Mouse (Mus musculus): ENCODE results near the gene Slc22a14. TPM values are rescaled to one million over a fixed set of nuclear protein-coding genes. Genes with fewer than 3 reads are reported as not detected.

Slc22a14 gene
- polyA plus RNA-seq, 1 experiment, result not detected

DNA sequence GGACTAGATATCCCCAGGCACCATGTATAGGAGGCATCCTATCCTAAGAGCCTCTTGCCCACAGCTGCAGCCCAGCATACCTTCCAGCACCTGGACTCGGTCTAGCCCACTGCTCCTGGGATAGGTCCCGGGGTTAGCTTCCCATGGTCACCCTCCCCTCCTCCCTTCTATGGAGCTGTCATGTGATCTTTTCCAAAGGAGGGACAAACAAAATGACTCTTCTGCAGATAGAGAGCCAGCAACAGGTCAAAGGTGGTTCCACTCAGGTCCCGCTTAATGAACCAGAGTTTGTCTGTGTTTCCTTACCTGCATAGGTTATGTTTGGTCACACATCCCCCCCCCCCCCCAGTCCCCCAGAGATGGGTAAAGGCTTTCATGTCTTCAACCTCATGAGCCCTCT is 14.8 kb downstream of the Slc22a14 start:
- Histone ChIP-seq H3K36me3 (ENCODE audit: control insufficient read depth, insufficient read depth, low read length) (peaks cover 47% of the 10 kb centered on the region), H3K27ac (ENCODE audit: insufficient read depth, low read depth, low read length) (no peak overlapping the region)

GRCm38 (mm10) chr9:119346376-119346775 is 19.0 kb downstream of the Slc22a14 start:
- no peak overlapping the region for H3K27ac ChIP-seq (ENCODE audit: insufficient read depth, low read depth, low read length)
- H3K36me3 ChIP-seq (ENCODE audit: control insufficient read depth, insufficient read depth, low read length), result peaks cover 66% of the 10 kb centered on the region
- no peak overlapping the region for H3K4me3 ChIP-seq (ENCODE audit: low read depth, low read length)
- WGBS, result 93% methylated on average over 8 of the region's 8 CpGs
- H3K27me3 ChIP-seq (ENCODE audit: control insufficient read depth, insufficient read depth, low read length), result no peaks in the 10 kb centered on the region
- H3K4me1 ChIP-seq (ENCODE audit: control insufficient read depth, insufficient read depth, insufficient read length, low read length), result peaks cover 13% of the 10 kb centered on the region
- TF ChIP-seq POLR2A (IDR thresholded peaks at IDR 0.05; ENCODE audit: low read depth, low read length), result no peak

More for the DNA sequence above, 14.8 kb downstream of the Slc22a14 start:
- TF ChIP-seq POLR2A (IDR thresholded peaks at IDR 0.05; ENCODE audit: low read depth, low read length) (no peak), CTCF (IDR thresholded peaks at IDR 0.05; ENCODE audit: extremely low read depth, insufficient read length, insufficient replicate concordance, low read depth, low read length) (no peak)
- H3K27me3 ChIP-seq (ENCODE audit: control insufficient read depth, insufficient read depth, low read length), result no peaks in the 10 kb centered on the region
- H3K4me3 ChIP-seq (ENCODE audit: low read depth, low read length), result no peak overlapping the region
- no peaks in the 10 kb centered on the region for H3K4me1 ChIP-seq (ENCODE audit: control insufficient read depth, insufficient read depth, insufficient read length, low read length)
- 71% methylated on average over 3 of the region's 3 CpGs for WGBS

GRCm38 (mm10) chr9:119342728-119343127 is 22.6 kb downstream of the Slc22a14 start:
- Histone ChIP-seq H3K4me1 (ENCODE audit: control insufficient read depth, insufficient read depth, insufficient read length, low read length) (peaks cover 16% of the 10 kb centered on the region), H3K27ac (ENCODE audit: insufficient read depth, low read depth, low read length) (peak overlapping the region; percentile 95), H3K36me3 (ENCODE audit: control insufficient read depth, insufficient read depth, low read length) (peaks cover 44% of the 10 kb centered on the region), H3K4me3 (ENCODE audit: low read depth, low read length) (peak overlapping the region; percentile 82), H3K27me3 (ENCODE audit: control insufficient read depth, insufficient read depth, low read length) (no peaks in the 10 kb centered on the region)
- 32% methylated on average over 7 of the region's 7 CpGs for WGBS
- TF ChIP-seq POLR2A (IDR thresholded peaks at IDR 0.05; ENCODE audit: low read depth, low read length) (no peak; the same call in 1 of the 2 replicates), CTCF (IDR thresholded peaks at IDR 0.05; ENCODE audit: extremely low read depth, insufficient read length, insufficient replicate concordance, low read depth, low read length) (no peak)

GRCm38 (mm10) chr9:119340909-119341816 is 24.2 kb downstream of the Slc22a14 start, which contains the start of gene Myd88:
Gene Myd88, minus strand, starts transcription at chr9:119341411.
- Histone ChIP-seq H3K4me3 (ENCODE audit: low read depth, low read length) (peak within 1 kb of the TSS; percentile 82), H3K27me3 (ENCODE audit: control insufficient read depth, insufficient read depth, low read length) (no peaks in the 10 kb centered on the region), H3K36me3 (ENCODE audit: control insufficient read depth, insufficient read depth, low read length) (peaks cover 46% of the 10 kb centered on the region), H3K4me1 (ENCODE audit: control insufficient read depth, insufficient read depth, insufficient read length, low read length) (peaks cover 16% of the 10 kb centered on the region), H3K27ac (ENCODE audit: insufficient read depth, low read depth, low read length) (peak within 1 kb of the TSS; percentile 95)
- TF ChIP-seq CTCF (IDR thresholded peaks at IDR 0.05; ENCODE audit: extremely low read depth, insufficient read length, insufficient replicate concordance, low read depth, low read length) (no peak), POLR2A (IDR thresholded peaks at IDR 0.05; ENCODE audit: low read depth, low read length) (peak; percentile 80)
- under 1% methylated on average over 68 of the region's 68 CpGs for WGBS

DNA sequence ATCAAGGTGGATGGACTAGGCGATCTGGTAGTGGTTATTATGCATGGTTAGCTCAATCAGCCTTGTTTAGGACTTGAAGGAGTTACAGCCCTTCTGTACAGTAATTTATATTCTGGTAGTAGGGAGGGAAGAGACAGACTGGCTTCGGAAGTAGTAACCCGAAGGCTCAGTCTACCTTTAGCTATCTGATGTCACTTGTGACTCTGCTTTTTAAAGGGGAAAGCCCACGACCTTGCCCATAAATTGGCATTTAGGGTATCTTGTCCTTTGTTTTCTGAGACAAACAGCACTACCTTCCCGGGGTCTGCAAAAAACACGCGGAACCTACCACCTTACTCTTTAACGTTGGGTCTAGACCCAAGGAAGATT is 25.2 kb downstream of the Slc22a14 start:
- H3K27ac ChIP-seq (ENCODE audit: insufficient read depth, low read depth, low read length), result peak overlapping the region; percentile 95
- H3K4me3 ChIP-seq (ENCODE audit: low read depth, low read length), result peak overlapping the region; percentile 82
- peaks cover 40% of the 10 kb centered on the region for H3K36me3 ChIP-seq (ENCODE audit: control insufficient read depth, insufficient read depth, low read length)
- TF ChIP-seq CTCF (IDR thresholded peaks at IDR 0.05; ENCODE audit: extremely low read depth, insufficient read length, insufficient replicate concordance, low read depth, low read length), result no peak
- no peak for TF ChIP-seq POLR2A (IDR thresholded peaks at IDR 0.05; ENCODE audit: low read depth, low read length)
- 2% methylated on average over 8 of the region's 8 CpGs for WGBS
- peaks cover 16% of the 10 kb centered on the region for H3K4me1 ChIP-seq (ENCODE audit: control insufficient read depth, insufficient read depth, insufficient read length, low read length)
- H3K27me3 ChIP-seq (ENCODE audit: control insufficient read depth, insufficient read depth, low read length), result no peaks in the 10 kb centered on the region

DNA sequence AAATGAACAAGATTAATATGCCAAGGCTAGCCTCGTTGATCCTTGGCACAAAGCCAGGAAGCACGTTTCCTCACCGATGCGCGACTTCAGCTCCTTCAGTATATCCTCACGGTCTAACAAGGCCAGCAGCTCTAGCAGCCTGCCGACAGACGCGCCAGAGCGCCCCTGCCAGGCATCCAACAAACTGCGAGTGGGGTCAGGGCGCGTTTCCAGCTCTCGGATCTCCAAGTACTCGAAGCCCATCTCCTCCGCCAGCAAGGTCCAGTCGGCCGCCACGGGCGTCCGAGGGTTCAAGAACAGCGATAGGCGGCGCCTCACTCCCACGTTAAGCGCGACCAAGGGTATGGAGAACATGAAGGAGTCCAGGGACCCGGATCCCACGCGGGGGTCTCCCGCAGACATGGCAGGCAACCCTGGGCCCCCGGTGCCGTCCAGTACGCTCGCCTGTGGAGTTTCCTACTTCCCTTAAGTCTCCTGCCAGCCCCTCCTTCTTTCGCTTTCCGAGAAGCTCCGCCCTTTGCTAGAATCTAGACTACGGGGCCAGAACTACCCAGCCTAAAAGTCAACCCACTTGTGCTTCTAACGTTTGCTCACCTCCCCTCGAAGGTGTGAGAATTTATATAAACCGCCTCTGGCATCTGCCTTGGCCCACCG is 25.7 kb downstream of the Slc22a14 start, which contains the start of gene Acaa1a:
Gene Acaa1a, plus strand, starts transcription at position 119 of the 654 bp plus-strand sequence.
- Histone ChIP-seq H3K4me1 (ENCODE audit: control insufficient read depth, insufficient read depth, insufficient read length, low read length) (peaks cover 16% of the 10 kb centered on the region), H3K4me3 (ENCODE audit: low read depth, low read length) (peak within 1 kb of the TSS; percentile 82), H3K36me3 (ENCODE audit: control insufficient read depth, insufficient read depth, low read length) (peaks cover 36% of the 10 kb centered on the region), H3K27me3 (ENCODE audit: control insufficient read depth, insufficient read depth, low read length) (no peaks in the 10 kb centered on the region), H3K27ac (ENCODE audit: insufficient read depth, low read depth, low read length) (peak within 1 kb of the TSS; percentile 95)
- under 1% methylated on average over 43 of the region's 43 CpGs for WGBS
- peak; percentile 67 for TF ChIP-seq POLR2A (IDR thresholded peaks at IDR 0.05; ENCODE audit: low read depth, low read length)
- TF ChIP-seq CTCF (IDR thresholded peaks at IDR 0.05; ENCODE audit: extremely low read depth, insufficient read length, insufficient replicate concordance, low read depth, low read length), result no peak

DNA sequence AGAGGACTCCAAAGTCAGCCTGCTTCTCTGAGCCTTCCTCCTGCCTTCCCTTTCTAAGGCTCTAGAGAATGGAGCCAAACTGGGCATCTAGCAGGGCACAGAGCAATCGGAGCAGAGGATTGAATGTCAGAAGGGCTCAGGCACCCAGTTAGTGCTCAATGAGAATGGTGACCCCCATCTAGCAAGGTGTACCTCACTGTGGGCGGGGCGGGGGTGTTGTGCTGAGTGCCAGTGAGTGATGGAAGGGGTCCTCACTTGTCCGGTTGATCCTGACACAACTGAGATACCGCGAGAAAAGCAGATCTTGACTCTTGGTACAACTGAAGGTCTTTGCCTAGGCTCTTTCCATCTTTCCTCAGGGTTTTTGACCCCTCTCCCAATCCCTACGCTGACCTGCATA is 26.2 kb downstream of the Slc22a14 start:
- peaks cover 31% of the 10 kb centered on the region for H3K36me3 ChIP-seq (ENCODE audit: control insufficient read depth, insufficient read depth, low read length)
- TF ChIP-seq POLR2A (IDR thresholded peaks at IDR 0.05; ENCODE audit: low read depth, low read length) (no peak), CTCF (IDR thresholded peaks at IDR 0.05; ENCODE audit: extremely low read depth, insufficient read length, insufficient replicate concordance, low read depth, low read length) (no peak)
- H3K27ac ChIP-seq (ENCODE audit: insufficient read depth, low read depth, low read length), result no peak overlapping the region
- no peaks in the 10 kb centered on the region for H3K27me3 ChIP-seq (ENCODE audit: control insufficient read depth, insufficient read depth, low read length)
- H3K4me1 ChIP-seq (ENCODE audit: control insufficient read depth, insufficient read depth, insufficient read length, low read length), result peaks cover 18% of the 10 kb centered on the region
- peak overlapping the region; percentile 82 for H3K4me3 ChIP-seq (ENCODE audit: low read depth, low read length)
- 28% methylated on average over 7 of the region's 7 CpGs for WGBS
